9 mouse cellular contexts compared by ENCODE assay signal in genomic region chr4:107962044-107962732, GRCm38 (mm10). TPM values are rescaled to one million over a fixed set of nuclear protein-coding genes. Genes with fewer than 3 reads are reported as not detected.
DNase-seq lines count a peak whose midpoint lies in the region; ATAC-seq lines count a peak whose summit lies in the region.
"Had no signal": no experiment of that assay in that cellular context is flagged by ENCODE, and none has a peak within 500 bp of the region (broad histone marks: within the 10 kb centered on the region; RNA-seq: fewer than 3 reads in every experiment).

No protein-coding gene starts in this region.

- 68% methylated on average over 11 of the region's 11 CpGs for WGBS in hindbrain, embryonic 16.5 days
- 74% methylated on average over 11 of the region's 11 CpGs for WGBS in hindbrain, embryonic 12.5 days

- peak; percentile 94 for DNase-seq in Muller cell, postnatal 12 days (ENCODE audit: inconsistent ontology term)
- peak; percentile 71 for DNase-seq in gastrocnemius, postnatal 25 days
- peak; percentile 24 to 51 for DNase-seq in kidney, postnatal 4 days
- DNase-seq in spleen, postnatal 10 days (ENCODE audit: low spot score in 2 of 2) = no peak
- DNase-seq in thymus, postnatal 0 days (ENCODE audit: low spot score) = no peak
- no peak for DNase-seq in spleen, postnatal 14 days (ENCODE audit: low spot score in 2 of 2)

- no peak overlapping the region for H3K4me3 ChIP-seq in hindbrain, embryonic 16.5 days (ENCODE audit: low read length)
- no peak overlapping the region for H3K4me3 ChIP-seq in hindbrain, embryonic 12.5 days

- no peaks in the 10 kb centered on the region for H3K9me3 ChIP-seq in hindbrain, embryonic 16.5 days (ENCODE audit: control insufficient read depth, low read length)
- H3K9me3 ChIP-seq in hindbrain, embryonic 12.5 days (replicated peaks) = no peaks in the 10 kb centered on the region
- H3K9me3 ChIP-seq: G1E had no signal

- no peaks in the 10 kb centered on the region for H3K27me3 ChIP-seq in hindbrain, embryonic 16.5 days (replicated peaks; ENCODE audit: control insufficient read depth, insufficient read depth, low read length)
- no peaks in the 10 kb centered on the region for H3K27me3 ChIP-seq in hindbrain, embryonic 12.5 days

- no peak overlapping the region for H3K27ac ChIP-seq in hindbrain, embryonic 16.5 days (ENCODE audit: low read depth, low read length)
- H3K27ac ChIP-seq in hindbrain, embryonic 12.5 days = no peak overlapping the region

- peak; percentile 67 for ATAC-seq in hindbrain, embryonic 16.5 days
- no peak for ATAC-seq in hindbrain, embryonic 12.5 days (ENCODE audit: low FRiP score)

- no peak overlapping the region for H3K4me2 ChIP-seq in hindbrain, embryonic 16.5 days (ENCODE audit: low read length)
- no peak overlapping the region for H3K4me2 ChIP-seq in hindbrain, embryonic 12.5 days (replicated peaks)

- no peaks in the 10 kb centered on the region for H3K36me3 ChIP-seq in hindbrain, embryonic 16.5 days (ENCODE audit: control insufficient read depth, insufficient read depth, low read length)
- no peaks in the 10 kb centered on the region for H3K36me3 ChIP-seq in hindbrain, embryonic 12.5 days
- H3K36me3 ChIP-seq: G1E had no signal

- H3K9ac ChIP-seq in hindbrain, embryonic 16.5 days (ENCODE audit: low read depth, low read length) = no peak overlapping the region
- H3K9ac ChIP-seq in hindbrain, embryonic 12.5 days = no peak overlapping the region

- no peaks in the 10 kb centered on the region; the same call in 1 of the 2 replicates for H3K4me1 ChIP-seq in hindbrain, embryonic 16.5 days (ENCODE audit: control insufficient read depth, insufficient read depth, low read depth, low read length)
- H3K4me1 ChIP-seq in hindbrain, embryonic 12.5 days = peaks cover 12% of the 10 kb centered on the region

RNA-seq across cellular contexts. Expression of gene Slc1a7, which starts 5.9 kb away (rescaled TPM):
- polyA plus RNA-seq in hindbrain, embryonic 16.5 days (2015; fragmentation: Nextera tagmentation; extraction: Ambion mirVana) = 0.18 TPM in 1 of 2 replicates, not detected in the other
- polyA plus RNA-seq in hindbrain, embryonic 12.5 days (2016; fragmentation: Nextera tagmentation; extraction: Ambion mirVana) = 0.08 TPM in 1 of 2 replicates, not detected in the other
- under 1 TPM; 0.11 to 0.26 TPM for total RNA-seq in gastrocnemius, postnatal 25 days (2021)
- polyA plus RNA-seq in thymus, postnatal 0 days (2015; fragmentation: Nextera tagmentation; extraction: Ambion mirVana) = not detected in 2 replicates
- polyA plus RNA-seq: G1E had no signal

RNA-seq across cellular contexts. Expression of gene Cpt2, which starts 38.8 kb away (rescaled TPM):
- 16.3 and 19.1 TPM in 2 replicates for polyA plus RNA-seq in hindbrain, embryonic 16.5 days (2015; fragmentation: Nextera tagmentation; extraction: Ambion mirVana)
- 26.5 and 28.1 TPM in 2 replicates for polyA plus RNA-seq in hindbrain, embryonic 12.5 days (2016; fragmentation: Nextera tagmentation; extraction: Ambion mirVana)
- 10 to 100 TPM; 61.0 to 66.6 TPM for total RNA-seq in gastrocnemius, postnatal 25 days (2021)
- 20.7 and 20.9 TPM in 2 replicates for polyA plus RNA-seq in thymus, postnatal 0 days (2015; fragmentation: Nextera tagmentation; extraction: Ambion mirVana)

Comparison
In these comparisons a context has a peak if more than half of its experiments do, and no peak if none do; other contexts are left out.
1. DNase-seq: peak in Muller cell, postnatal 12 days (single experiment), gastrocnemius, postnatal 25 days (single experiment) and kidney, postnatal 4 days (2 of 2); none in spleen, postnatal 10 days (0 of 2), thymus, postnatal 0 days (single experiment) and spleen, postnatal 14 days (0 of 2).